Mouse (Mus musculus): ENCODE data around the gene Psme3.
"Not testable (repeated sequence)": the region's sequence is repeated elsewhere in the genome, so short reads cannot be mapped to it uniquely, and the experiment has no call there.

Gene Psme3

DNA sequence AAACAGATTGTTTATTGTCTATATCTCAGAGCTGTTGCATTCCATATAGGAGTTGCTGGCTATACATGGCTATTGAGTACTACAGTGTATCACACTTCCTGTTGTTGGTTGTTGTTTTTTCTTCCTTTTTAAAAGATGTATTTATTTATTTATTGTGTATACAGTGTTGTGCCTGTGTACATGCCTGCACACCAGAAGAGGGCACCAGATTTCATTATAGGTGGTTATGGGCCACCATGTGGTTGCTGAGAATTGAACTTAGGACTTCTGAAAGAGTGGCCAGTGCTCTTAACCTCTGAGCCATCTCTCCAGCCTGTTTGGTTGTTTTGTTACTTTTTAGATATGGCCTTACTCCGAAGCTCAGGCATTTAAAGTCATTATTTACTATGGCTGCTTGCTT lies 1.4 kb upstream of the Psme3 start:
- no peak for DNase-seq

DNA sequence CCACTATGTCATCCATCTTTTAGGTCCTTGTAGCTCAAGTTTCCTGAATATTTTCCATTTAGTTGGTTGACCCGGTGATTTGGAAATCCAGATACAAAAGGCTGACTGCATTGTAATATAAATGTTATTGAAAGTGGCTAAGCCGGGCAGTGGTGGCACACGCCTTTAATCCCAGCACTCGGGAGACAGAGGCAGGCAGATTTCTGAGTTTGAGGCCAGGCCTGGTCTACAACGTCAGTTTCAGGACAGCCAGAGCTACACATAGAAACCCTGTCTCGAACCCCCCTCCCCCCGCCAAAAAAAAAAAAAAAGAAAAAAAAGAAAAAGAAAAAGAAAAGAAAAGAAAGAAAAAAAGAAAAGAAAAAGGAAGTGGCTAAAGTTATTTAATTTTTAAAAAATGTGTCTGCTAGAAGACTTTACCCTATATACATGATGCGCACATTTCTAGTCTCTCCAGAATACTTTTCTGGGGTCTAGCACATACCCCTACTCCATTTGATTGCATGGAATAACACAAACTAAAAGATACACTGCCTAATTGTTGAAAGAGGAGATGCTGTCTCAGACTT lies 847 bp upstream of the Psme3 start:
- no peak for DNase-seq

DNA sequence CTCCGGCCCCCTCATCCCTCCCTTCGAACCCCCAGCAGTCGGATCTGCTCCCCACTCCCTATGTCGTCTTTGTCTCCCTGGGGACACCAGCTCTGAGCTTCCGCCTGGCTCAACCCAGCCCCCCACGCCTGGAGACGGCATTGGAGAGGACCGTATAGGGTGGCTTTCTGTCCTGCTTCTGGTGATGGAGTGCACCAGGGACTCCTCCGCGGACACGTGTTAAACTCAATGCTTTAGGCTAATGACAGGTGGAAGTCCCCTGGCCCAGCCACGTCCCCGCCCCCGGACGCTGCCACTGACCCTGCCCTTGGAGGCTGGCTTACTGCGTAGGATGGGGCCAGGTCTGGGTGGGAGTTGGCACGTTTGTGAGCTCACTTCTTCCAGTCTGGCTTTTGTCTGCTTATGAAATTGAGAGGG lies 496 bp downstream of the Psme3 start:
- peak; percentile 24 for DNase-seq

DNA sequence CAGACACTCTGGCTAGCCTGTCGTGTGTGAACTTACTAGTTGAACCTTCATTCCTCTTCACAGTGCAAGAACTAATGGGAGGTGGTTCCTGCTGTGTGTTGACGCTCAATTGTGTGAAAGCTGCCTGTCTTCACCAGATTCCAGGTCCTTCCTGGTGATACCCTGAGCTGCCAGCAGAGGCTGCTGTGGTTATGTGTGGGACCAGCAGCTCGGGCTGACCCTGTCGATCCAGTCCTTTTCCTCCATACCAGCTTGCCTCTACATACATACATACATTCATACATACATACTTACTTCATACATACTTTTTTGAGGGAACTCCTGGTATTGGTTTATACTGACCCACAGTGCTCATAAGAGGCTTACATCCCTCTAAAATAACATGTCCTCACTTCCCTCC lies 7.6 kb downstream of the Psme3 start:
- peak; percentile 88 for DNase-seq

DNA sequence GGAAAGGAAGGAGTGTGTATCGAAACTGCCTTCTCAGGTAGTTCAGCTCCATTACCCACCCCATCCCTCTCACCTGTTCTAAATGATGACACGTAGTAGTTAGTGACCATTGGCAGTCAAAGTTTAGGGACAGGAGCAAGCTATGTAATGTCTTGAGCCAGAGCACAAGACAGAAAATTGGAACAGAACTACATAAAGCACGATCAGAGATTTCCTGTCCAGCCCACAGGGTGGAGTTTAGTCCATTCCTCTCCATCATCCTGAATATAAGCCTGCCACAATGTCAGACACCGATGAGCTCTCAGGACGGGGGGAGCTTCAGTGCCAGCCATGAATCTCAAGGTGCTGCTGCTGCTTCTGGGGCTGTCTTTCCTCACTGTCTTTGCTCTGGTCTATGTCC lies 8.8 kb downstream of the Psme3 start, which contains the start of gene Aoc2:
Gene Aoc2 (plus strand): TSS at position 301 of the 400 bp plus-strand sequence.
- DNase-seq = no peak

DNA sequence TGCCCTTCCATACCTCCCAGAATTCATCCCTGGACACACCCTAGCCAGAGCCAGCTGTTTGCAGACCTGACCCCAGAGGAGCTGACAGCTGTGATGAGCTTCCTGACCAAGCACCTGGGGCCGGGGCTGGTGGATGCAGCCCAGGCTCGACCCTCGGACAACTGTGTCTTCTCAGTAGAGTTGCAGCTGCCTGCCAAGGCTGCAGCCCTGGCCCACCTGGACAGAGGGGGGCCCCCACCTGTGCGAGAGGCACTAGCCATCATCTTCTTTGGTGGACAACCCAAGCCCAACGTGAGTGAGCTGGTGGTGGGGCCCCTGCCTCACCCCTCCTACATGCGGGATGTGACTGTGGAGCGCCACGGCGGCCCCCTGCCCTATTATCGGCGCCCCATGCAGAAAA lies 9.2 kb downstream of the Psme3 start:
- DNase-seq = not testable (repeated sequence)

DNA sequence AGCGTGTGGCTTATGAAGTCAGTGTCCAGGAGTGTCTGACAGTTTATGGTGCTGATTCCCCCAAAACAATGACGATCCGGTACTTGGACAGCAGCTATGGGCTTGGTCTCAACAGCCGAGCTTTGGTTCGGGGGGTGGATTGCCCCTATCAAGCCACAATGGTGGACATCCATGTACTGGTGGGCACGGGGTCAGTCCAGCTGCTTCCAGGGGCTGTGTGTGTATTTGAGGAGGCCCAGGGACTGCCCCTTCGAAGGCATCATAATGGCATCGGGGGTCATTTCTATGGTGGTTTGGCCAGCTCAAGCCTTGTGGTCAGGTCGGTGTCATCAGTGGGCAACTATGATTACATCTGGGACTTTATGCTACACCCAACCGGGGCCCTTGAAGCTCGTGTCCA lies 10.1 kb downstream of the Psme3 start:
- DNase-seq = no peak

DNA sequence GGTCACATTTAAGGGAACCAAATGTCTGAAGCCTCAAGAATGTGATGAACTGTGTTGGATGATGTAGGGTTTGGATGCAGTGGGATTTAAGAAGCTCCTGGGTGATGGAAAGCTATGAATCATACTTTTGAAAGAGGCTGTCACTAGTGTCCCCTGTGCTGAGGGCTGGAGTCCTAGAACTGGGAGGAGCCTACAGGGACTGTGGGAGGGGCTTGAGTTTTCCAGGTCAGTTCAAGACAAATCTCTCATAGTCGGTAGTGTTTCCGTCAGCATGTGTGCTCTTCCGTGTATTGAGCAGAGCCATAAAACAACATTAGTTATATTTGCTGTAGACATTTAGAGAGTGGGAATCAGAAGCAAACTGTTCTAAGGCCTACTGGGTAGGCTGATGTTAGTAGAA lies 11.3 kb downstream of the Psme3 start:
- no peak for DNase-seq

DNA sequence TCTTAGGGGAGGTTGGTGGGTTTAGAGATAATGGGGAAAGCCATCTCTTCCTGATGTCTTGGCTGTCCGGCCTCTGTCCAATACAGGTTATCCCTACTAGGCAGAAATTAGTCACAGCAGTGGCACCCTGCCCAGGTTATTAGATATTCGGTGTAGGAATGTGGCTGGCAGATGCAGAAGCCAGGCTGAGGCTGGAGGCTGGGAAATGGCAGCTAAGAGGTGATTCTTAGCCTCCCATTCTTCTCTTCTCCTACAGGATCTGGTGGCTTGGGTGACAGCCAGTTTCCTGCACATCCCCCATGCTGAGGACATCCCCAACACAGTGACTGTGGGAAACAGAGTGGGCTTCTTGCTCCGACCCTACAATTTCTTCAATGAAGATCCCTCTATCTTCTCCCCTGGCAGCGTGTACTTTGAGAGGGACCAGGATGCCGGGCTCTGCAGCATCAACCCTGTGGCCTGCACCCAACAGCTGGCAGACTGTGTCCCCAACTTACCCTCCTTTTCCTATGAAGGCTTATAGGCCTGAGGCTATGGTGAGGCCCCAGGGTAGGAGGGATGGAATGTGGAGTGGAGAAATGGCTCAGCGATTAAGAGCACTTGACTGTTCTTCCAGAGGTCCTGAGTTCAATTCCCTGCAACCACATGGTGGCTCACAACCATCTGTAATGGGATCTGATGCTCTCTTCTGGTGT lies 13.1 kb downstream of the Psme3 start:
- peak; percentile 46 for DNase-seq

DNA sequence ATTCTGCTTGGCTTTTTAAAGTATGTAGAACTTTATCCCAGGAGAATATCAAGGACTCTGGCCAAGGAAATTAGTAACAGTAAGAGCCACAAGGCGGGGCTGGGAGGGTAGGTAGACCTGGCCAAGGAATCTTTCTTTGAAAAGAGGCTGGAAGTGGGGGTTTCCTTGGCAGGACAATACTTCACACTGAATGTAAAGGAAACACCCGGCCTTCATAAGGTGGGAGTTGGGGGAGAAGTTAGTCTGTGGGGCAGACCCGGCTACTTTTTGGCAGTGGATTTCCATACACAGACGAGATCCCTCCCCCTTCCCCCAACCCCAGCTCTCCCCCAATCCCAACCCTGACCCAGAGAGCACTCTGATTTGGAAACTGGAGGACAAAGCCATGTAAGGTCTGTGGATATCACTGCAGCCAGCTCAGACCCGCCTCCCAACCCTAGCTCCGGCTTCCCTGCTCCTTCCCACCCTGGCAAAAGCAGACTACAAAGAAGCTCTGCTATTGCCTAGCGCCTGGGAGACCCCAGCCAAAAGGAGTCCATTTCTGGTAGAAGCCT lies 14.4 kb downstream of the Psme3 start, which contains the start of gene Aoc3:
Gene Aoc3 (plus strand): TSS at position 235 of the 554 bp plus-strand sequence.
- DNase-seq = no peak

DNA sequence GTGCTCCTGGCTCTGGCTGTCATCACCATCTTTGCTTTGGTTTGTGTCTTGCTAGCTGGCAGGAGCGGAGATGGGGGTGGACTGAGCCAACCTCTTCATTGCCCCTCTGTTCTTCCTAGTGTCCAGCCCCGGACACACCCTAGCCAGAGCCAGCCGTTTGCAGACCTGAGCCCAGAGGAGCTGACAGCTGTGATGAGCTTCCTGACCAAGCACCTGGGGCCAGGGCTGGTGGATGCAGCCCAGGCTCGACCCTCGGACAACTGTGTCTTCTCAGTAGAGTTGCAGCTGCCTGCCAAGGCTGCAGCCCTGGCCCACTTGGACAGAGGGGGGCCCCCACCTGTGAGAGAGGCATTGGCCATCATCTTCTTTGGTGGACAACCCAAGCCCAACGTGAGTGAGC lies 14.9 kb downstream of the Psme3 start:
- not testable (repeated sequence) for DNase-seq

DNA sequence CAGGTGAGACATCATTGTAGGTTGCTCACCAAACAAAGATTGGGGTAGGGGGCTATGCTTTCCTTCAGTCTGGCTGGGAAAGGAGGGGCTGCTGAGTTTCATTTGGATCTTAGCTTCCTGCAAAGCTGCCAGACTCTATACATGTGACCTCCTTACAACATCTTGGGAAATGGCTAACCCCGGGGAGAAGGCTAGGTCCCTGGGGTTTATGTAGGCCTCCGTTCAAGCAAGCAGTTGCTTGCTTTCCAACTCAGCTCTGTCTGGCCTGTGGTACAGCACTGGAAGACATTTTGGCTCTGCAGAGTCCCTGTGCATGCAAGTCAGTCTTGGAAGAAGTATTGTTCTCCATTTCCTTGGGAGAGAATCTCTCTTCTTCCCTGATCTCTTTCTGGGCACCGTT lies 16.5 kb downstream of the Psme3 start:
- DNase-seq = no peak

DNA sequence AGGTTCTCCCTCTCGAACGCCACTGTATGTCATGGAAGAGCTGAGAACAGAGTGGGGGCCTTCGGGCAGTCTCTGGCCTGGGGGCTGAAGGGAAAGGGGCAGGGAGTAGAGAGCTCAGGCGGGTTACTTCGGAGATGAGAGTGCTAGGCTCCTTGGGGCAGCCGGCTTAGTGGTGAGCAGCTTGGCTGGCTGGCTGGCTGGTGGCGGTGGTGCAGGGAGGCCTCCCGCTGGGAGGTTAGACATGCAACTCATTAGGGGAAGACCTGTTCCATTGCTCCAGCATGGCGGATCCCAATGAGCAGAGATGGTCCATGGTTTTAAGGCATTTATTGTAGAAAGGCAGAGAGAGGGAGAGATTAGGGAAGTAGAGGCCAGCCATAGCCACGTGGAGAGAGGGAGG lies 18.0 kb downstream of the Psme3 start:
- DNase-seq = no peak

DNA sequence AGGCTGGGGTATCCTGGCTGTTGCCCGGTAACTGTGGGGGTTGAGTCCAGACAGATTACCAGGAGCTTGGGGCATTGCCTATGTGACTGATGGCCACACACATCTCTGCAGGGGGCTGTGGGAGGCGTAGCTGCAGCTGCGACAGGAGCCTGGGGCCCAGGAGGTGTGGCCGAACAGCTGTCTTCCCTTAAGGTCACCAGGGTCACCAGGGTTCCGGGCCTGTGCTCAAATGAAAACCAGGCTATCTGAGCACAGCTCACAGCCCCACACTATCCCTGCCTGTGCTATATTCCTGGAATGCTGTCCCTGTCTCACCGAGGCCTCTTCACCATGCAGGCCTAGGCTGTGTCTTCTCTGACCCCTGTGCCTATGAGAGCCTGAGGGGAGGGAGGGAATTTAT lies 18.5 kb downstream of the Psme3 start:
- no peak for DNase-seq

DNA sequence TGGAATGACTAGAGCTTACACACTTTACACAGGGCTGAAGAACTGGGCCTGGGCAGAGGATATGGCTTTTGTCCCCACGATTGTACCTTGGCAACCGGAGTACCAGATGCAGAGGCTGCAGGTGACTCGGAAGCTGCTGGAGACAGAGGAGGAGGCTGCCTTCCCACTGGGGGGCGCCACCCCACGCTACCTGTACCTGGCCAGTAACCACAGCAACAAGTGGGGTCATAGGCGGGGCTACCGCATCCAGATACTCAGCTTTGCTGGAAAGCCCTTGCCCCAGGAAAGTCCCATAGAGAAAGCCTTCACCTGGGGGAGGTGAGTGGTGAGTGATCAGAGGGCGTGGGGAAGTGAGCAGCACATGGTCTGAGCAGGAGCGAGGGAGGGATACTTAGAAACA lies 19.7 kb downstream of the Psme3 start:
- peak; percentile 69 for DNase-seq

DNA sequence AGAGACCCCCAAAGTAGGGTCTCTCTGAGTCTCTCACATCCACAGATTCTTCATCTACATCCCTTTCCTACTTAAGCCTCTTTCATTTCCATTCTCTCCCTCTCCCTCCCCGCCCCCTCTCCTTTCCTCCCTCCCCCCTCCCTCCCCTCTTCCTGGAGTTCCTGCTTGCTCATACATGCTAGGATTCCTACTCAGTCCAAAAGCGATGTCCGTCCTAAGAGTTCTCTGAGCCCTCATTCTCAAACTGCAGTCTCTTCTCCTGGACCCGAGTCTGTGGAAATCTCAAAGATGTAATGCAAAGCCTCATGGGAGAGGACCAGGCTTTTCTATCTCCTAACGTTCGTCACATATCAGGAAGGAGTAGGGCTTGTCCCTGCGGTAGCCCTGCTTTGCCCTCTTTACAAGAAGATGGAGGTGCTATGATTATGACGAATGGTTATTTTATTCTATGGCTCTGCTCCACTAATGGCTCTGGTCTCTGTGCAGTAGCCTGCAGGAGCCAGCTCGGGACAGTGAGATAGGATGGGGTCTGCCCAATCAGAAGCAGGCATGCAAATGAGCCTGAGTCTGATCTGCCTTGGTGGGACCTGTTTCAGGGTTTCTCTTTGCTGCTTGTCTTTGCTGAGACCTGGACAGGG lies 22.2 kb downstream of the Psme3 start:
- no peak for DNase-seq

DNA sequence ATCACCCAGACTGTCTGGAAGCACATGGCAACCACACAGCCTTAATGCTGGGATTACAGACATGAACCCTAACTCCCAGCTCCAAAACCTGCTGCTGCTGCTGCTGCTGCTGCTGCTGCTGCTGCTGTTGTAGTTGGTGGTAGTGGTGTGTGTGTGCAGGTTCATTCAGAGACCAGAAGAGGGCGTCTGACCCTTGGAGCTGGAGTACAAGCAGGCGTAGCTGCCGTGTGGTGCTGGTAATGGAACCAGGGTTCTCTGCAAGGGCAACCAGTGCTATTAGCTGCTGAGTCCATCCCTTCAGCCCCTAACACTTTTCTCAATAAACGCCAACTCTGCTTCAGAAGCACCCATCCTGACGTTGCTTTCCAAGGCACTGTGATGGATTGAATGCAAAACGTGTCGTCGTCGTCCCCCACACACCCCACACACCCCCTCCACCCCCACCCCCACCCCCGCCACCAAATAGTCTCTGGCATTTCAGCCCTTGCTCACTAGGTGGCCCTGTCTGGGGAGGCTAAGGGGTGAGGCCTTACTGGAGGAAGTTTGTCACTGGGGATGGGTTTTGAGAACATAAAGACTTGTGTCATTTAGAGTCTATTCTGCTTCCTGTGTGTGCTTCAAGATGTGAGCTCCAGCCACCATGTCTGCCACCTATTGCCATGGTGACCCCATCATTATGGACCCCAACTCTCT lies 31.2 kb downstream of the Psme3 start:
- no peak for DNase-seq

DNA sequence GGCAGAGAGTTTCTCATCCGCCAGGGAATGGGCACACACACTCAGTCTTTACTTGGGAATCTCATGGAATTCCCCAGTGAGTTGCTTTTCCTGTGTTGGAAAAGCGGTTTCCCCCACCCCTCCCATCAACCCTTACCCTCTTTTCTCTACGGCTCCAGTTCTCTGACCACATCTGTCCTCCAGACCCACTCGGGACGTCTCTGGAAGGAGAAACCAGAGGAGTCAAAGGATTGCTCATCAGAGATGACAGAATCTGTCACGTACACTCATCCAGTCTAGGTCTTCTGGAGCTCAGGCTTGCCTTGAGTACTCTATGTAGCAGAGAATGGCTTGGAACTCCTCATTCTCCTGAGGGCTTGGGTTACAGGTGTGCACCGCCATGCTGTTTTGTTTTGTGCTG lies 32.8 kb downstream of the Psme3 start:
- DNase-seq = no peak

DNA sequence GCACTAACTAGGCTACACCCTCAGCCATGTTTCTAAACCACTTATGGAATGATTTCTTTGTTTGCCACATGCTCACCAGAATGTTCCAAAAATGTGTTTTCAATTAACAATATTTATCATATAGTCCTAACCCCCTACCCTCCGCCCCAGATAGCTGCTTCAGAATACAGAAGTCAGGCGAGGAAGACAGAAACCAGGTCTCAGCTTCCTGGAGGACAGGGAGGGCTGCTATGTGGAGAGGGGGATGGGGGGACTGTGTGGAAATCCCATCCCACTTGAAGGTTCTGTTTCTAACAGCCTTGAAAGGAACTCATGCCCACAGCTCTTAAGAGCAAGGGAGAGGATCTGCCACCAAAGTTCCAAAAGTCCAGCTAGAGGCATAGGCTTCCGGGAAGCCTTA lies 33.2 kb downstream of the Psme3 start:
- DNase-seq = no peak

DNA sequence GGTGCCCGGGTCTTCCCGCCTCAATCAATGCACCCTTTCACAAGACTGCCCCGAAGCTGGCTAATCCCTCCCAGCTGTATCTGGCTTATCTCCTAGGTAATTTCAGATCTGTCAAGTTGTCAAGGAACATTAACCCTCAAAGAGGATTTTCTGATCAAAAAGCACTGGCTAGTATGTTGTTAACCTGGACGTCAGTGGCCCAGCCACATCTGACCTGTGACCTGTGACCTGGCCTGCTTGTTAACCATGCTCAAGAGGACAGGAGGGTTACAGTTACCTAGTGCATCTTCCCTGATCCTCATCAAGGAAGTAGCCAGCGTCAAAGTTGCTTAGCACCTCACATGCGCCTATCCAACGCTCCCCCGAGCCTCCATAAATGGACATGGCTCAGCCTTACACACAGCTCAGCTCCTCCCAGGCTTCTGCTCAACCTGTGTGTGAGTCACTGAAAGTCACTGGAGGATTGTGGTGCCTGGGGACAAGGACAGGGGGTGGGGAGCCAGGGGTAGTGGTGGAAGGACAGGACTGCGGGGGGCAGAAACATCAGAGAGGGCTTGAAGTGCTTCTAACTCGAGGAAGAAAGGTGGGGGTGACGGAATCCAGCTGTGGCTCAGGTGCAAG lies 35.2 kb downstream of the Psme3 start:
- peak; percentile 27 for DNase-seq

DNA sequence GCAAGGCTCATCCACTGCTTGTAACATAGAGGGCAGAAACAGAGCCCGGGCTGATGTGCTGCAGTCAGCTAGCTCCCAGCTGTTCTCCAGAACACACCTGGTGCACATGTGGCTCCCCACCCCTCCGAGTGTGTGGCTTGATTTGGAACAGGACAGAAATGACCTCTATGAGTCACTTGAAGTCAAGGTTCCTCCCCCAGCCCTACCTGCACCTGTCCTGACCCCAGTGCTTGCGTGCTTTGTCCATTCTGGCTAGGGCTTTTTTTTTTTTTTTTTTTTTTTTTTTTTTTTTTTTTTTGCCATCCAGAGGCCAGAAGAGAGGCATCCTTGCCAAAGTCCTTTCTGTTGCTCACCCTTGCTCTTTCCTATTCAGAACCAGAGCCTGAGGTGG lies 35.7 kb downstream of the Psme3 start:
- peak; percentile 64 for DNase-seq

DNA sequence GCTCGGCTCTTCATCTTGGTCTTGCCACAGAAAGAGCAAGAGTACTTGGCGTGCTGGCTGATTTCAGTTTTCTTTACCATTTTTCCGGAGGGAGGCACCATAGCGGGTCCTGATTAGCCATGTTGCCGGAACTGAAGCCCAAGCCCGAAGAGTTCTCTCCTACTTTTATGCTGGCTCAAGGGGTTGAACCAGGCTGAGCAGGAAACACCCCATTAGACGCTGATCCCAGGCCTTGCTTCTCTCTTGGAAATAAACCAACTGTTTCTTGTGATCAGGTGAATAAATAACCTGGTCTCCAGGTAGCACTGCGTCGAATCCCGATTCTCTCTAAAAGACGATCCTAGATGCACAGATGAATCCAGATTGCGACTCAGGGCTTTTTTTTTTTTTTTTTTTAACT lies 37.4 kb downstream of the Psme3 start:
- peak; percentile 87 for DNase-seq

DNA sequence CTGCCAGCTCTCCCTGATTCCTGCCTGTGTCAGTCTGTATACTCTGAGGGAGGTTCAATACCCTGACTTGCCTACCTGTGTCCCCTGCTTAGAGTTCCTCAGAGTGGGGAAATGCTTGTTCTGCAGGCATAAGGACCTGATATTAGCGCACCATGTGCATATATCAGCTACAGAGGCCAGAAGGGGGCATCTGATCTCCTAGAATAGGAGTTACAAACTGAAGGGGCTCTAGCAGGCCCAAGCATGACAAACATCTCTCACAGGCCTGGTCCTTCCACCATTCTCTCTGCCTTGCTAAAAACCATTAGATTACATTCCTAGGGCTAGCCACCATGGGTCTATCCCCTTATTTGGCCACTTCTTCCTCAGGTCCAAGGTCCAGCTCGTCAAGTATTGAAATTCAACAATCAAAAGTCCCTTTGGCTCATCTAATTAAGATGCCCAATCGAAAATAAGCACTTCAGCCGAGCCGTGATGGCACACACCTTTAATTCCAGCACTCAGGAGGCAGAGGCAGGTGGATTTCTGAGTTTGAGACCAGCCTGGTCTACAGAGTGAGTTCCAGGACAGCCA lies 38.5 kb downstream of the Psme3 start:
- peak; percentile 51 for DNase-seq
